Comparison of ENCODE assay signal across 23 mouse cellular contexts in the genomic region with DNA sequence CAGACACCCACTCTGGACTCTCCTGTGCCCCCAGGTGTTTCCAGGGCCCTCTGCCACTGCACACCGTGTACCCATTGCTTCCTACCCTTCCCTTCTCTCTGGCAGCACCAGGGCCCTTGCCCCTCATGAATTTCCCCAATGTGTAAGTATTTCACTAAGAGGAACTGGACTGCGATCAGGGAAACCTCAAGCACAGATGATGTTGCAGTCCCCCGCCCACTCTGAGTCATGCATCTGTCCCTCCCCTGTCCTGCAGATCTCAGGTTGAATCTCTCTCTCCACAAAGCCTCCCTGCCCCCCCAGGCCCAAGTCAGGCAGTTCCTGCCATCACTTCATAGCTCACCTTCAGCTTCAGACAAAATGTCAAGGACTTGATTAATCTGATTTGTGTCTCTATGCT. TPM values are rescaled to one million over a fixed set of nuclear protein-coding genes. Genes with fewer than 3 reads are reported as not detected.
DNase-seq lines count a peak whose midpoint lies in the region; ATAC-seq and TF ChIP-seq lines count a peak whose summit lies in the region.
"Had no signal": no experiment of that assay in that cellular context is flagged by ENCODE, and none has a peak within 500 bp of the region (broad histone marks: within the 10 kb centered on the region; RNA-seq: fewer than 3 reads in every experiment).

No protein-coding gene starts in this region.

- WGBS in hindbrain, embryonic 12.5 days = 73% methylated on average over 3 of the region's 3 CpGs
- WGBS in forebrain, embryonic 13.5 days = 90% methylated on average over 3 of the region's 3 CpGs

- H3K36me3 ChIP-seq in hindbrain, embryonic 12.5 days = no peaks in the 10 kb centered on the region
- H3K36me3 ChIP-seq in forebrain, embryonic 13.5 days (ENCODE audit: poor library complexity, severe bottlenecking) = no peaks in the 10 kb centered on the region
- H3K36me3 ChIP-seq: forebrain, embryonic 15.5 days; hindbrain, embryonic 10.5 days; limb, embryonic 15.5 days had no signal

- H3K4me1 ChIP-seq in hindbrain, embryonic 12.5 days = no peaks in the 10 kb centered on the region
- no peaks in the 10 kb centered on the region for H3K4me1 ChIP-seq in forebrain, embryonic 13.5 days
- H3K4me1 ChIP-seq: forebrain, embryonic 15.5 days; hindbrain, embryonic 10.5 days had no signal

- H3K9me3 ChIP-seq in hindbrain, embryonic 12.5 days (replicated peaks) = no peaks in the 10 kb centered on the region
- no peaks in the 10 kb centered on the region for H3K9me3 ChIP-seq in forebrain, embryonic 13.5 days (replicated peaks)
- H3K9me3 ChIP-seq: forebrain, embryonic 15.5 days; hindbrain, embryonic 10.5 days; limb, embryonic 15.5 days had no signal

- TF ChIP-seq CTCF in left cerebral cortex, adult 2 months (IDR thresholded peaks at IDR 0.05) = no peak

- H3K4me3 ChIP-seq in hindbrain, embryonic 12.5 days = no peak overlapping the region
- no peak overlapping the region for H3K4me3 ChIP-seq in forebrain, embryonic 13.5 days
- no peak overlapping the region for H3K4me3 ChIP-seq in left cerebral cortex, adult 2 months
- H3K4me3 ChIP-seq: erythroblast, embryonic 14.5 days; forebrain, embryonic 15.5 days; hindbrain, embryonic 10.5 days; limb, embryonic 15.5 days had no signal

- intact Hi-C loops in left cerebral cortex, adult 2 months (cut with DNase I) = no loop called here

- no peak overlapping the region for H3K9ac ChIP-seq in hindbrain, embryonic 12.5 days
- no peak overlapping the region for H3K9ac ChIP-seq in forebrain, embryonic 13.5 days
- H3K9ac ChIP-seq: forebrain, embryonic 15.5 days; limb, embryonic 15.5 days had no signal

- H3K27ac ChIP-seq in hindbrain, embryonic 12.5 days = no peak overlapping the region
- H3K27ac ChIP-seq in forebrain, embryonic 13.5 days = no peak overlapping the region
- H3K27ac ChIP-seq in left cerebral cortex, adult 2 months = no peak overlapping the region
- H3K27ac ChIP-seq: forebrain, embryonic 15.5 days; hindbrain, embryonic 10.5 days; limb, embryonic 15.5 days had no signal

- ATAC-seq in megakaryocyte progenitor cell, adult 5-6 weeks (replicated peaks; ENCODE audit: poor library complexity) = peak; percentile 82
- no peak for ATAC-seq in hindbrain, embryonic 12.5 days (ENCODE audit: low FRiP score)
- ATAC-seq in forebrain, embryonic 13.5 days = no peak
- ATAC-seq: forebrain, embryonic 15.5 days; inflammation-experienced regulatory T-cells, adult 6 months had no signal

- no peaks in the 10 kb centered on the region for H3K27me3 ChIP-seq in hindbrain, embryonic 12.5 days
- no peaks in the 10 kb centered on the region for H3K27me3 ChIP-seq in forebrain, embryonic 13.5 days
- H3K27me3 ChIP-seq: forebrain, embryonic 15.5 days; limb, embryonic 15.5 days had no signal

- peak; percentile 12 to 18 for DNase-seq in lung, adult 18-20 months
- no peak for DNase-seq in lung, postnatal 14 days
- peak; percentile 45 to 56 for DNase-seq in B cell, adult 2 months
- DNase-seq in adrenal gland, postnatal 25 days = peak; percentile 54
- DNase-seq in left cerebral cortex, adult 2 months (ENCODE audit: extremely low spot score in 1 of 2, low spot score in 2 of 2) = no peak
- DNase-seq: cerebellum, adult 11-12 months; heart, adult 11 months; kidney, adult 9 months; kidney, postnatal 36 days; midbrain, embryonic 14.5 days; thymus, adult 18-20 months had no signal

- no peak overlapping the region for H3K4me2 ChIP-seq in hindbrain, embryonic 12.5 days (replicated peaks)
- no peak overlapping the region for H3K4me2 ChIP-seq in forebrain, embryonic 13.5 days
- H3K4me2 ChIP-seq: forebrain, embryonic 15.5 days; limb, embryonic 15.5 days had no signal

RNA-seq across cellular contexts. Expression of gene Gpr55, which starts 16.9 kb away (rescaled TPM):
- total RNA-seq in adrenal gland, postnatal 25 days (2021) = 2.5 and 4.5 TPM in 2 replicates
- total RNA-seq in megakaryocyte progenitor cell, adult 5-6 weeks (2015) = not detected in 2 replicates
- not detected in 2 replicates for total RNA-seq in megakaryocyte progenitor cell, adult 5-6 weeks (2017)
- polyA plus RNA-seq in hindbrain, embryonic 12.5 days (2016; fragmentation: Nextera tagmentation; extraction: Ambion mirVana) = 0.09 TPM in 1 of 2 replicates, not detected in the other
- 0.08 TPM in 1 of 2 replicates, not detected in the other for polyA plus RNA-seq in forebrain, embryonic 13.5 days (2015; fragmentation: Nextera tagmentation; extraction: Ambion mirVana)
- under 1 TPM; 0.09 to 0.14 TPM for total RNA-seq in left cerebral cortex, adult 2 months (2021)
- total RNA-seq: gastrocnemius, adult 18-20 months had no signal
- polyA plus RNA-seq: embryonic facial prominence, embryonic 11.5 days; erythroblast, embryonic 14.5 days; hindbrain, embryonic 10.5 days had no signal

RNA-seq across cellular contexts. Expression of gene Spata3, which starts 38.9 kb away (rescaled TPM):
- not detected in 2 replicates for total RNA-seq in adrenal gland, postnatal 25 days (2021)
- not detected in 2 replicates for total RNA-seq in megakaryocyte progenitor cell, adult 5-6 weeks (2015)
- total RNA-seq in megakaryocyte progenitor cell, adult 5-6 weeks (2017) = not detected in 2 replicates
- polyA plus RNA-seq in hindbrain, embryonic 12.5 days (2016; fragmentation: Nextera tagmentation; extraction: Ambion mirVana) = 0.25 TPM in 1 of 2 replicates, not detected in the other
- polyA plus RNA-seq in forebrain, embryonic 13.5 days (2015; fragmentation: Nextera tagmentation; extraction: Ambion mirVana) = 0.19 TPM in 1 of 2 replicates, not detected in the other
- under 1 TPM; 0.61 to 0.75 TPM for total RNA-seq in left cerebral cortex, adult 2 months (2021)
- total RNA-seq: gastrocnemius, adult 18-20 months had no signal
- polyA plus RNA-seq: embryonic facial prominence, embryonic 11.5 days; erythroblast, embryonic 14.5 days; heart, embryonic 14.5 days; hindbrain, embryonic 10.5 days; limb, embryonic 15.5 days had no signal

RNA-seq across cellular contexts. Expression of gene 4933407L21Rik, which starts 49.4 kb away (rescaled TPM):
- total RNA-seq in adrenal gland, postnatal 25 days (2021) = 0.27 TPM in 1 of 2 replicates, not detected in the other
- 0.07 TPM in 1 of 2 replicates, not detected in the other for total RNA-seq in megakaryocyte progenitor cell, adult 5-6 weeks (2015)
- not detected in 2 replicates for total RNA-seq in megakaryocyte progenitor cell, adult 5-6 weeks (2017)
- 1.3 and 1.6 TPM in 2 replicates for polyA plus RNA-seq in hindbrain, embryonic 12.5 days (2016; fragmentation: Nextera tagmentation; extraction: Ambion mirVana)
- 3.7 and 5.2 TPM in 2 replicates for polyA plus RNA-seq in forebrain, embryonic 13.5 days (2015; fragmentation: Nextera tagmentation; extraction: Ambion mirVana)
- total RNA-seq in left cerebral cortex, adult 2 months (2021) = 1 to 10 TPM; 5.5 to 7.2 TPM
- polyA plus RNA-seq: embryonic facial prominence, embryonic 11.5 days; erythroblast, embryonic 14.5 days; liver, embryonic 16.5 days had no signal

Comparison
In these comparisons a context has a peak if more than half of its experiments do, and no peak if none do; other contexts are left out.
1. DNase-seq: peak in lung, adult 18-20 months (2 of 2), B cell, adult 2 months (2 of 2) and adrenal gland, postnatal 25 days (single experiment); none in lung, postnatal 14 days (single experiment) and left cerebral cortex, adult 2 months (0 of 2).